Mouse (Mus musculus) CD4-positive, CD25-positive, alpha-beta regulatory T cell, adult 4 months (primary cell): Measurements from ENCODE around the gene Qrich1. TPM values are rescaled to one million over a fixed set of nuclear protein-coding genes. Genes with fewer than 3 reads are reported as not detected.

Experiments
- ATAC-seq: one replicate; pipeline ENCODE4 v1.8.0; 2017
- polyA plus RNA-seq, 2 experiments: library from polyadenylated mRNA; unstranded; fragments of 100-300 nt; shearing (Covaris generic); gene quantifications; one replicate each; pipeline ENCODE4 v1.2.1; 2017

Gene Qrich1
- polyA plus RNA-seq, 2 experiments from 2014 or later = 77.2 to 91.3 TPM

DNA sequence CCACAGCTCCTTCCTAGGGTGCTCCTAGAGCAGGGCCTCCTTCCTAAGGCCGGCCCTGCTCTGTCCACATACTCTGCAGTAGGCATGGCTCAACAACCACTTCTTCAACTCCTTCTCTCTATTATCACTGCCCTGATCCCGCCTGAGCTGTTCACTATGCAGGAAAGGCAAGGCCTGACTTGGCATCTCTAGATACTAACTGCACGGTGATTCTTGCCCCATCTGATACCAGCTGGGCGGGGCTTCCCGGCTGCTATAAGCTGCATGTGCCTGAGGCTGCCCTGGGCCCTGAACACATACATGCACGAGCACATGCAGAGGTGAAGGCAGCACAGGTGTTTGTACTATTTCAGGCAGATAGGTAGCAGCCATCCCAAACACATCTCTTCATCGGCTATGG is 47.5 kb downstream of the Qrich1 start:
- no peak for ATAC-seq

DNA sequence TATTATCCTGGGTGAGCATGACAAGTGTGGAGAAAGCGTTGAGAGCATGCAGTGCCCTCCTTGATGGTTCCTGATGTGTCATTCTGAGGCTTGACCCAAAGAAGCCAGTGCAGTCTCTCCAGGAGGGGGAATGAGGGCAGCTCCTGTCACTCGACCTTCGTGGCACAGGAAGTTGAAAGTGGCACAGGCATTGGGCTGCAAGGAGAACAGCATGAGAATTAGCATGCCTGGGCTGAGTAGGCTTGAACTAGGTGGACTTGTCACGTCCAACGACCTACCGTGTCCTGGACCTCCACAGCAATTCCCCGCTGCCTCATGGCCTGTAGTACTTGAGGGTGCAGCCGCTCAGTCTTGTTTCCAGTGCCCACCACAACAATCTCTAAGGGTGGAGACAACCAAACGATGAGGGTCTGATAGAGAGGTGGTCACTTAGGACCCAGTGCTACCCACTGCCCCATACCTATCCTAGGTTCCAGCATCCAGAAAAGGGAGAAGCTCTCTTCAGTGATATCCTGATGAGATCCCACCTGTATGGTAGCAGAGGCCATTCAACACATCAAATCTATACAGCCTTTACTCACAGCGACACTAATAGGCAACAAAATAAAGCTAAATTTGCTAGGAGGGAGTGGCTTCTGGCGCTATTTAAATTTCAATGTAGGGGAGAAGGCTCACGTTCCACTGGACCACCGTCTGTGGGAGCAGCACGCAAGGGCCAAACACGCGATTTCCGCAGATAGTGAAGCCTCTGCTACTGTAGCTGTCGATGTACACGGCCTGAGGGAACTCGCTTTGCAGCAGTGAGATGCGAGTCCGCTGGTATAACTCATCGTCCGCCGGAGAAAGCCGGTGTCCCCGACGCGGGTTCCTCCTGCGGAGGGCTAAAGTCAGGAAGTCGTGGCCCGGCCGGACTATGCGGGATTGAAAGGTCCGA is 49.5 kb downstream of the Qrich1 start:
- no peak for ATAC-seq

DNA sequence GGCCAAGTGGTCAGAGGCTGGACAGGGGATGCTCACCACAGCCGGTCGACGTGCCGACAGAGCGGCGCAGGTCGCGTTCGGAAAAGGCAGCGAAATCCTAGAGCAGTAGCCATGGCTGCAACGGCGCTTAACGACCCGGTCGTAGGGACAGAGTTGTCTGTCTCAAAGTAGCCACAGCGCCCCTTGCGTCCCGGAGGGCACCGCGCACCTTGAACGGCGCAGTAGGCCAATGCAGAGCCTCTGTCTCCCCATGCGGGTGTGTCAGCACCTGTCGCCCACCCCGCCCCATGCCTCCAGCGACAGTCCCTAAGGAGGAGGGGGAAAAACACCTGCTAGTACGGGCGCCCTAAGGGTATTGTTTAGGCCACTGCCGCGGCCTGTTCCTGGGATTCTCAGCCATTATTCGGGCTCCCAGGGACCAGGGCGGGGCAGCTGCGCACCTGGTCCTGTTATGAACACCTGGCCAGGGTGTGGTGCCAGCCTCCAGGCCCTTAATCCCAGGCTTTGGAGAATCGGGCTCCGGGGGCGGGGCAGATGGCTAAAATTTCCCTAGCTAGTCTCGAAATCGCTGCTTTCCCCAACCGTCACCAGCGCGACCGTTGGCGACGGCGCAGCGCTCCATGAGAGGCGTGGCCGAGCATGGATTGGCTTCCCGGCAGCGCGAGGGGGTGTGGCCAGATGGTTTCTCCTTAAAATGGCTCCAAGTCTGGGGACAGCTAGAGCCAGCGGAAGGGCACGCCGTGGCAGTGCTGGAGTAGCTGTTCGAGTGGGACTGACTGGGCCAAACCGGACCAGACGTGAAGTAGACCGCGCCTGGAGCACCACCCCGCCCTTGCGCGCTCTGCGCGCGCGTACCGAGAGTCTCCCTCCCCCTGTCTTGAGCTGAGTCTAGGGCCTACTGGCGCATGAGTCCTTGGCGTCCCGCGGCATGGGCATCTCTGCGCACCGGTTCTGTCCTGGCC is 50.5 kb downstream of the Qrich1 start, which contains the start of gene Ndufaf3:
Ndufaf3 (minus strand) TSS at position 620 of the 962 bp plus-strand sequence.
- peak; percentile 81 for ATAC-seq

DNA sequence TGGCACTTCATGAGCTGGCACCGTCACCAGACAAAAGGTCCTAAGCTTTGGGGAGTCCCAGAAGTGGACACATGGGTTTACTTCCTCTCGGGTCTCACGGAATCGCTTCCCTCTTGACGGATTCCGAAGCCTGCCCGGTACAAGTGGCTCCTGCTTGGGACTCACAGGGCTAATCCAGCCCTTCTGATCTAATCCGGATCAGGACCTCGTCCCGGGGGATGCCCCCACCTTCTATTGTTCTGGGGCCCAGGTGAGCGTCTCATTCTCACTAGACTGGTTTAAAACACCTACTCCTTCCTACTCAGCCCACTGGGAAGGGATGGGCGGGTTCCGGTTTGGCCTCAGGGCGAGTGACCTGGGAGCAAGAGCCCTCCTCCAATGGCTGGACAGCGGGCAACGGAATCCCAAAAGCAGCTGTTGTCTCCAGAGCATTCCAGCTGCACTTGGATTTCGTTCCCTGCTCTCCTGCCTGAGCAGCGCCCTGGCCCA is 51.4 kb downstream of the Qrich1 start:
- no peak for ATAC-seq

DNA sequence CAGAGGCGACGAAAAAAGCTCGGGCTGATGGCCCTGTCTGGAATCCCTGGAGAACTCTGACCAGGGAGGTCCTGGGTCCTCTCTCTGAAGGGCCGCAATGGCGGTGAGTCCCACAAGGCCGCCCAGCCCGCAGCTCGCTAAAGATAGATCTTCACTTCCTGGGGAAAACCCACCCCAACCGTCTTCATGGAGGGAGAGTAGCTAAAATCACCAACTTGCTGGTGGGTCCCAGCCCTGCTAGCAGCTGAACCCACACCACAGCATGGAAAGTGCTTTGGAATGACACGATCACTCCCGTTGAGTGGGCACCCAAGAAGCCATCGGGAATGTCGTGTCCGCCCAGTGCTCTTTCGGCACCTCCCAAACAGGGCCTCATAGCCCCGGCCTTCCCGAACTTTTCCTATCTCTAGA is 51.9 kb downstream of the Qrich1 start:
- no peak for ATAC-seq

DNA sequence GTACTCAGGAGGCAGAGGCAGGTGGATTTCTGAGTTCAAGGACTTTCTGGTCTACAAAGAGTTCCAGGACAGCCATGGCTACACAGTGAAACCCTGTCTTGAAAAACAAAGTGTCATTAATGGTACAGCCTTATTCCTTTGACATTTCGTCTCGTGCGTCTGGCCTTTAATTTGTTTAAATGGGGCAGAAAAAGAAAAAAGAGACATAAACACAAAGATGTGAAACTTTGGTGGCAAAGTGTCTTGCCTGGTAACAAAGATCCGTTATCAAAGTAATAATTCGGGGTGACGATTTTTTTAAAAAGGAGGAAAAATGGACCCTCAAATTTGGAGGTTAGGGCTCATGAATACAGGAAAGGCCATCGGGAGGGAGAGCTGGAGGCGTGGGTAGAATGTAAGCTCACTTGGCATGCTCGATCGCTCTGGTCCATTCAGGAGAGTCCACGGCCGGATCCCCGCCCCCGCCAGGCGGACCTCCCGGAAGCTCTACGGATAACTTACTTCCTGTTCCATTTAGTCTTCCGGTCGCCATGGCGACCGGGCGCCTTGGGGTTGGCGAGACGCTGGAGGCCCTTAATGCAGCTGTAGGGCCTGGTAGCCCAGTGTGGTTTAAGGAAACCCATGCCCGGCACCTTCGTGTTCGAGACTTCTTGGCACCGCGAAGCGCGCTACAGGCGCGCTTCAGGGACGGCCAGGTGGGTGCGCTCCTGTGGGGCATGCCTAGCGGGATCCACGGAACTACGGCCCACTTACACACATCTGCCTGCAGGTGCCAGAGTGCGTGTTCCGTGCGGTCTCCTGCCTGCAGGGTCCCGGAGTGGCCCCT is 53.0 kb downstream of the Qrich1 start, which contains the start of gene Dalrd3:
Dalrd3 (plus strand) TSS at position 506 of the 826 bp plus-strand sequence.
- ATAC-seq = peak; percentile 63

DNA sequence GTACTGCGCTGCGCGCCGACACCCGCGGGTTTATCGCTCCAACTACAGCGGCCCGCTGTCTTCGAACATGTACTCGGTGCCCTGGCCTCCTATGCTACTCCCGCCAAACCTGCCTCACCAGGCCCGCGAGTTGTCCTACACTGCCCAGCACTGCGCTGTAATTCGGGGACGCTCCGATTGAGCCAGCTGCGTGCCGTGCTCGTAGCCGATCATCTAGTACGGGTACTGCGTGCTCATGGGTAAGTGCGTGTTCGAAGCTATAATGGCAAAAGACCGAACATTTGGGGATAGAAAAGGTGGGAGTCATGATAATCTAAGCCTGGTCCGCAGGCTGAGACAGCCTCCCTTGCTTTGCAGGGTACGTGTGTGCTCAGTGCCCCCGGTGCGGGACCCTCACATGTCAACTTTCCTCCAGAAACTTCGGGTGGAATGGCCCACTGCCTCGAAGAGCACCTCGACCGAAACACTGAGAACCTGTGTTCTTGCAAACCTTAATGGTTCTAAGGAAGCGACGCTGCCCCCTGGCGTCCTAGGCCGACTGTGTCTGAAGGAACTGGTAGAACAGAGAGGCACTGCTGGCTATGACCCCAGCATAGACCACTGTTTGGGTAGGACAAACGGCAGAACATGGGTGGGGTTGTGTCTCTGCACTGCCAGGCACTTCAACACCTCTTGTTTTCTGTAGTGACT is 53.7 kb downstream of the Qrich1 start:
- no peak for ATAC-seq

DNA sequence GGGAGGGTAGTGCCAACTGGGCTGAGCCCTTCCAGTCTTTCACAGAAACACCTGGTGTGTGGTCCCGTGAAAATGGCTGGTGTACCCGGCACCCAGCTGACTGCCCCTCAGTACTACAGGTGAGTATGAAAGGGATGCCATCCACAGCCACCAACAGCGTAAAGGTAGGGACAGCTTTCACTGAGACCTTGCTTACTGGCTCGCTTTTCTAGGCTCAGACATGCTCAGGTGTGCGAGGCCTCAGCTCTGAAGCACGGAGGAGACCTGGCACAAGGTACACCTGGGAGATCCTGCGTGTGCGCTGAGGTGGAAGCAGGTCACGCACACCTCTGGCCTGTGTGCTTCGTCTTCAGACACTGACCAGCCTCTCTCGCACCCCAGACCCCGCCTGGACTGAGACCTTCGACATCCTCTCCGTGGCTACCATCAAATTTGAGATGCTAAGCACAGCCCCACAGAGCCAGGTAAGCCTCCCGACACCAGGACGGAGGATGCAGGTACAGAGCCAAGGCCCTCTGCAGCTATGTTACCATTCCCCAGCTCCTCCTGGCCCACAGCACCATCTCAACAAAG is 54.9 kb downstream of the Qrich1 start:
- ATAC-seq = no peak

DNA sequence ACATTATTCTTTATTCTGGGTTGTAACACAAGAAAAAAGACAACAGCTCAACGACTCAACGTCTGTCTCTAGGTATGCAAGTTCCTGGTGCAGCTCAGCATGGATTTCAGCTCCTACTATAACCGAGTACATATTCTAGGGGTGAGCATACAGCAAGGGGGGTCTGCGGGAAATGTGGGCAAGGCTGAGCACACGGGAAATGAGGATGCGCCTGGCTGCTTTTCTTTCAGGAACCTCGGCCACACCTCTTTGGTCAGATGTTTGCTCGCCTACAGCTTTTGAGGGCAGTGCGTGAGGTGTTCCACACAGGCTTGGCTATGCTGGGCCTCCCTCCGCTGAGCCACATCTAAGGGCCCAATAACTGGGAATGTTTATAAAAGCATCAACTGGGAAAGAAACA is 55.7 kb downstream of the Qrich1 start:
- ATAC-seq = no peak

DNA sequence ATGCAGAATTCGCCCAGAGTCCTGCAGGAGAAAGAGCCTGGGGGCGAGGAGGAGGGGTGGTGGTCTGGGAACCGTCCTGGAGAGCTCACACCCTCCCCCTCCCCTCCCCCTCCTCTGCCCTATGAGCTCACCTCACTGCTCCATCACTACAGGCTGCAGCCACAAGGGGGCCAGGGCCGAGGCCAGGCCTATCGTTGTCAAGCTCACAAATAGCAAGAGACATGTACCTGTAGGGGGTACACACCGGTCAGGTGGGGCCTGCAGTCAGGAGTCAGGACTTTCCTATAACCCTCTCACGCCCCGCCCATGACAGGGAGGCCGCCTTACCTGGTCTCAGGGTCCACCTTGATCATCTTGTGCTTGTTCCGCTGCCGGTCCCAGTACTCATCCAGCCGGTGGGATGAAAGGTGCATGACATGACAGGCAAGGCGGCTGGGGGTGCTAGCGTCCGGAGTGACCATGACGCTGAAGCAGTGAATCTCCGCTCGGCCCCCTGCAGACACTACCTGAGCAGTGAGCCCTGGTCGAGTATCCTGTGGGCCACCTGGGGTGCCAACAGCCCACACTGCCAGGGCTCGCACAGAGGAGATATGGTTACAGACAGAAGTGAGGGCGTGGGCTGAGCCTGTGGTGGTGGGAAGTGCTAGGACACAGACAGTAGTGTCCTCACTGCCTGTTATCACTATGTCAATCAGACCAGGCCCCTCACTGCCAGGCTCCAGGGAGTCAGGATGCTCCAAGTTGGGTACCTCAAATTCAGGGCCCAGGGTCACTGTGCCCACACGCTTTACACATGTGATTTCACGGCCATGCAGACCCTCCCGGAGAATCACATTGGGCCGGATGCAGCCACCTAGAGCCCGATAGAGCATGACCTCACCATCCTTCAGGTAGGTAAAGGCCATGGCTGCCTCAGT is 57.4 kb downstream of the Qrich1 start:
- ATAC-seq = no peak

DNA sequence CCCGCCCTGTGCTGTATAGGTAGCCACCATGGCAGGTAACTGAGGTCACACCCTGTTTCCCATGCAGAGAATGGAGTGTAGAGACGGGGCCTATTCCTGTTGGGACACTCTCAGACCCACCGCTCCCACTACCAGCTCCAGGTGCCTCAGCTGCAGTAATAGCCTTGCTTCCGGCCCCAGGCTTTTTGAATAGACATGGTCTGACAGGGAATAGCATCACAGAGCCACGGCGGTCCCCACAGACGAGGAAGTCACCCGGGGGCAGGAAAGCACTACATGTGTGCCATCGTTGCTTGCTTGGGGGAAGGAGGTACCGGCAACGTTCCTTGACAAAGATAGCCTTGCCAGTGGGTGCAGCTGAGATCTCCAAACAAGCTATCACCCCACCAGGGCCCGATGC is 58.3 kb downstream of the Qrich1 start:
- no peak for ATAC-seq

DNA sequence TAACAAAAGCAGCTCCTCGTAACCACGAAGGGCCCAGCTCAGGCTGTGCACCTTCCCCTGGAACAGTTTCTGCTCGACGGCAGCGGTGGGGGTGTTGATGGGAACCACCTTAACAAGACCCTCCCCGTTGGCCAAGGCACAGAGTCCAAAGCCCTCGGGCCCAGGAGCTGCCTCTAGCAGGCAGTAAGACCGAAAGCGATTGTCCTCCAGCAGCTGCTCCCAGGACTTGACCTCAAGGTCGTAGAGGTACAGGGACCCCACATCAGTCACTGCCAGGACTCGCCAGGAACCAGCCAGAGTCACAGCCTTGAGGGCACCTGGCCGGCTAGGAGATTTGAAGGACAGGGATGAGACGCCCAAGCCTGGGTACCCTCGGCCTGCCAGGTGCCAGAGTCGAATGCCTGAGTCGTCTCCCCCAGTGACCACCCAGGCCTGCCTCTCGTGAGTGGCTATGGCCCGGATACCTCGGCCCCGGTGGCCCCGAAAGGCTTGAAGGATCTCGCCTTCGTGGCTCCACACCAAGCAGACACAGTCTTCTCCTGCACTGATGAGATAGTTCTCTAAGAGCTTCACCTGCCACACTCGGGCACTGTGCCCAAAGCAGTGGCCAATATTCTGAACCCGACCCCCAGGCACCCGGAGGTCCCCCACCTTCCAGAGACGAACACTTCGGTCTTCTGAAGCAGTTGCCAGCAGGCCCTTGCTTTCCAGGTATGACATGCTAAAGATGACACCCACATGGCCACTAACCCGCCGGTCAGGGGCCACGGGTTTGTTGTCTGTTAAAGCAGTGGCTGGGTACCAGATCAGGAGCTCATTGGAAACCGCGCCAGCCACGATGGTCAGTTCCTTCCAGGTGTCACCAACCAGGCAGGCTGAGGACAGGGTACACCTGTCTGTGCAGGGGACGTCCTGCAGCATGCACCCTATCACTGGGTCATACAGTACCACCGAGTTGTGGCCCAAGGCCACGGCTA is 59.0 kb downstream of the Qrich1 start:
- no peak for ATAC-seq

DNA sequence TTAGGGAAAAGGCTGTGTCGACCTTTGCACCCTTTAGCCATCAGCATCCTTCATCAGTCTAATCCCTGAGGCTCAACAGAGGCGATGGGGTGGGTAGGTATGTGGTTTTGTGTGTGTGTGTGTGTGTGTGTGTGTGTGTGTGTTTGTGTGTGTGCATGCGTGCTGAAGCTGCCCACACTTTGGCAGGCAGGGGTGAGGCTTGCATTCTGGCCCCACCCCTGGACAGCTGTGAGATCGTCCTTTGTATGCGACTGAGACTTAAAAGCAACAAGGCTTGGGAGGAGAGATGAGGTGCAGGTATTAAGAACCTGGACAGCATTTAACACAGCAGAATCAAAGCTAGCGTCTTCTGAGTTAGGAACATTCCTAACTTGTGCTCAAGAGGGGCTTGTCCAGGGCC is 60.4 kb downstream of the Qrich1 start:
- ATAC-seq = no peak

DNA sequence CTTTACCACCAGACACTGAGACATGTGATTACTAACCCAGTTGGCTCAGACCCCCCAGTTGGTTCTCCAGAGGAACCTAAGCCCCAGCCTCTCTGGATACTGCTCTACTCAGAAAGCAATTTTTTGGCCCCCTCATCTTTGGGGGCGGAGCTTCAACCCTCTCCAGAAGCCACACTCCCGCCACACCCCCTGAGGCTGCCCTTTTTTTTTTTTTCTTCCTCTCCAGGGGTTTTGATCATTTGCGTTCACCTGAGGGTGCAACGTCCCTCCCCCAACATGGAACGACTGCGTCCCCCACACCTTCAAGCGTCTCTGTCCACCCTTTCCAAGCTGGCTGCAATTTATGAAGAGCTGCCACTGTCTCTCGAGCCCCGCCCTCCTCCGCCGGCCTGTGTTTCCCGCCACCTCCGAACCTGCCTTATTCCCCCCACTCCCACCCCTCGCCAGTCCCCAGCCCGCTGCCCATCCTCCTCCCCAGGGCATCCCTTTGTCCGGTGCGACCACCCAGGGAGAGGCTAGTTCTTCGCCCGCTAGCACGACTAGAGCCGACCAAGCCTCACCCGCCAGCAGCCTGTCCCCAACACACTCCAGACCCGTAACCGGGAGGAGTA is 61.4 kb downstream of the Qrich1 start:
- ATAC-seq = no peak

DNA sequence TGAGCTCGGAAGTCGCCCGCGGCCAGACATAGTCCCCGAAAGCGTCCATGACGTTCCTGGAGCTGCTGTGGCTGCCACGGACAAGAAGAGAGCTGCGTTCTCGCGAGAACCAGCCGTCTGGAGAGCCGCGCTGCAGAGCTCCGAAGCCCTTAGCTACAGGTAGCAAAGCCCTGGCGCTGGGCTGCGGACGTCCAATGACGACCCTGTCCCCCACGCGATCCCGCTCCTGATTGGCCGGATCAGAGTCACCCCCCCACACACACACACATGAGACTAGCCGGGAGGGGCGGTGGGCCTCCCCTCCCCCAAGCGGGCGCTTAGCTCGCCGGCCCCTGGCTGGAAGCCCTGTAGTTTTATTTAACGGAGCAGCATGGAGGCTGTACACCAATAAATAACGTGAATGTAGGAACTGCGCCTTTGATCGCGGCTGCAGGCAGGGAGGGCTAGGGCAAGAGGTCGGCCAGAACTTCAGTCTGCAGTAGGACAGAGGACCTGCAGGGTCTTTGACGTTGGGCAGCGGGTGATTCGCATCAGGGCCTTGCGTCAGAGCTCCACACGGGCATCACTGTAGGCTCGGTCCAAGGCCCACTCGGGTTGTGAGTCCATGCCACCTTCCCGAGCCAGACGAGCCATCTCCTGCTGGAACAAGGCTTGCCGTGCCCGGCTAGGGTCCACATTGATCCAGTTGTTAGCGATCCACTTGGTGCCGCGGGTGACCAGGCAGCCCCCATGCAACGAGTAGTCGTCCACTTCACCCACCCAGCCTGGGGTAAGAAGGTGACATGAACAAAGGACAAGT is 62.1 kb downstream of the Qrich1 start, which contains the start of gene Wdr6:
Wdr6 (minus strand) TSS at position 195 of the 799 bp plus-strand sequence.
- ATAC-seq = peak; percentile 97

DNA sequence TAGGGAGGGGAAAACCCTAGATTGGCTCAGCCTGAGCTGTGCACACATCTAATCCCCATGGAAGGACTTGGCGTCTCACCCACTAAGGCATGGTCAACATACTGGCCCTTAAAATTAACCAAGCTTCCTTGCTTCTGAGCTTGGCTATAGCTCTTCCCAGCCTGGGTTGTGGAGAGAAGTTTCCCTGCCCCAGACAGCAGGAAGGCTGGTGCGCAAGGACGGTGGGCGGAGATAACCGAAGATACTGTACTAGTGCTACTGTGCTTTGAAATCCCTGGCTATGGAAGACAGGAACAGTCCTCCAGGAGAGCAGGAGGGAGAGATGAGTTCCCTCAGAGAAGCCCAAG is 62.7 kb downstream of the Qrich1 start:
- ATAC-seq = no peak

DNA sequence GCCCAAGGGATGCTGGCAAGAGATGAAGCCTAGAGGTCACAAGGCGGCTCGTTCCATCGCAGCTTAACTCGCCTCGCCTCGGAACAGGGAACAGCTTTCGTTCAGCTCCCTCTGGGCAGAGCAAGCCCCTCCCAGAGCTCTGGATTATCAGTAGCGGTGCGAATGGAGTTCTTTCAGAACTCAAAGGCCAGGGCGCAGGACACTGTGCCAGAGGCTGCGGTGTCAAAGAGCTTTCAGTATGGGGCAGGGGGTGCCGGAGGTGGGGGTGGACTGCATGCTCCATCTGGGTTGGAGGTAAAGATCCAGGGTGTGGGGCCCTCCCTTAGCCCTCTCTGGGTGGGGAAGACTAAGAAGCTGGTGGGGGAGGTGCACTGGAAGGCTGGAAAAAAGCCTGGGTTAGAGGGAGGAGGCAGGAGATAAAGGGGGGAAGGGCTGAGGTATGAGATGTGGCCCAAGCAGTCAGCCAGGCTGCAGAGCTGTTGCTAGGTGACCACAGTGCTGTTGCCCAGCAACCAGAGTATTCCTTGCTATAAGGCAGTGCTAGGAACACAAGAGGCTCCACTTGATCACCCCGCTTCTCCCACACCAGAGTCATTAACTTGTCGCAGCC is 71.1 kb downstream of the Qrich1 start:
- no peak for ATAC-seq
